Mouse (Mus musculus): ENCODE results near the gene Phc3. TPM values are rescaled to one million over a fixed set of nuclear protein-coding genes. Genes with fewer than 3 reads are reported as not detected.

Gene Phc3
- polyA plus RNA-seq, 1 experiment from 2014 or later = 5.6 TPM

- Histone ChIP-seq H3K9ac (ENCODE audit: low read depth, low read length) (no peak overlapping the region), H3K27me3 (replicated peaks; ENCODE audit: control insufficient read depth, insufficient read depth, low read length) (no peaks in the 10 kb centered on the region), H3K4me2 (no peak overlapping the region), H3K27ac (ENCODE audit: low read depth, low read length) (no peak overlapping the region), H3K4me3 (ENCODE audit: low read depth, low read length) (no peak overlapping the region), H3K9me3 (ENCODE audit: control insufficient read depth, low read length) (no peaks in the 10 kb centered on the region), H3K4me1 (replicated peaks; ENCODE audit: control insufficient read depth, insufficient read depth, low read length) (peaks cover 14% of the 10 kb centered on the region), H3K36me3 (ENCODE audit: control insufficient read depth, insufficient read depth, low read length) (no peaks in the 10 kb centered on the region)
- 72% methylated on average over 10 of the region's 10 CpGs for WGBS
- ATAC-seq (replicated peaks; ENCODE audit: low FRiP score) = no peak
- no peak for DNase-seq (ENCODE audit: low spot score)
Observed at GRCm38 (mm10) chr3:30999401-31000017, 30.3 kb upstream of the Phc3 start.

- no peak for ATAC-seq (replicated peaks; ENCODE audit: low FRiP score)
- no peaks in the 10 kb centered on the region for H3K9me3 ChIP-seq (ENCODE audit: control insufficient read depth, low read length)
- H3K9ac ChIP-seq (ENCODE audit: low read depth, low read length) = no peak overlapping the region; the same call in 1 of the 2 replicates
- H3K36me3 ChIP-seq (ENCODE audit: control insufficient read depth, insufficient read depth, low read length) = no peaks in the 10 kb centered on the region
- peaks cover 15% of the 10 kb centered on the region for H3K4me1 ChIP-seq (replicated peaks; ENCODE audit: control insufficient read depth, insufficient read depth, low read length)
- no peak overlapping the region for H3K27ac ChIP-seq (ENCODE audit: low read depth, low read length)
- DNase-seq (ENCODE audit: low spot score) = no peak
- H3K27me3 ChIP-seq (replicated peaks; ENCODE audit: control insufficient read depth, insufficient read depth, low read length) = no peaks in the 10 kb centered on the region
- WGBS = 5% methylated on average over 4 of the region's 4 CpGs
- peak overlapping the region; percentile 89 for H3K4me3 ChIP-seq (ENCODE audit: low read depth, low read length)
- peak overlapping the region; percentile 76 for H3K4me2 ChIP-seq
Observed at GRCm38 (mm10) chr3:30996688-30997014, 27.4 kb upstream of the Phc3 start.

GRCm38 (mm10) chr3:30995899-30996687 is 26.9 kb upstream of the Phc3 start:
- Histone ChIP-seq H3K4me3 (ENCODE audit: low read depth, low read length) (peak overlapping the region; percentile 89), H3K27ac (ENCODE audit: low read depth, low read length) (peak overlapping the region; percentile 4; the same call in 1 of the 2 replicates), H3K27me3 (replicated peaks; ENCODE audit: control insufficient read depth, insufficient read depth, low read length) (no peaks in the 10 kb centered on the region), H3K9me3 (ENCODE audit: control insufficient read depth, low read length) (no peaks in the 10 kb centered on the region), H3K9ac (ENCODE audit: low read depth, low read length) (peak overlapping the region; percentile 83), H3K4me1 (replicated peaks; ENCODE audit: control insufficient read depth, insufficient read depth, low read length) (peaks cover 15% of the 10 kb centered on the region), H3K36me3 (ENCODE audit: control insufficient read depth, insufficient read depth, low read length) (no peaks in the 10 kb centered on the region), H3K4me2 (peak overlapping the region; percentile 76)
- no peak for DNase-seq (ENCODE audit: low spot score)
- peak; percentile 52 for ATAC-seq (replicated peaks; ENCODE audit: low FRiP score)
- 1% methylated on average over 49 of the region's 49 CpGs for WGBS

DNA sequence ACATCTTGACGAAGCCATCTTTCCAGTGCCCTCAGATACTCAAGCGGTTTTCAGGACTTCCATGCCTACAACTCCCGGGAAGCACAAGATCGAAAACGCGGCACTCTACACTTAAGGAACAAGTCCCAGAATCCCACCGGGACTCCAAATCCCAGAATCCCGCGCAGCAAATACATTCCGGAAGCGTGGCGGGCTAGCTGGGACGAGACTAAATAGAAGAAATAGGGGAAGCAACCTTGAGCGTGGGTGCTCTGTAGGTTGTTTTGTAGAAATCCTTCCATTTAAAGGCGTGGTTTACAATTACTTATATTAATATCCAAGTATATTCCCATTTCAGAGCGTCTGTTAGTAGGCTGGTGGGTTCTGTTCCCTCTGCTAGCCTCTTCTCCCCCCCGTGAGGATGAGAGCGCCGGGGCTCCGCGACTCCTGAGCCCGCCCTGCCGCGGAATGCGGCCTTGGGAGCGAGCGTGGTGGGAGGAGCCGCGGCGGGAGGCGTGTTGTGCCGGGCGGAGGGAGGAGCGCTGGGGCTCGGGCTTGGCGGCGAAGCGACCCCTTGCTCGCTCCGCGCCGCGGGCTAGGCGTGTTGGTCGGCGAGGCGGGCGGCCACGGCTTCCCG is 26.2 kb upstream of the Phc3 start, which contains the start of gene Prkci:
Gene Prkci, plus strand, starts transcription at position 465 of the 616 bp plus-strand sequence.
- no peaks in the 10 kb centered on the region for H3K27me3 ChIP-seq (replicated peaks; ENCODE audit: control insufficient read depth, insufficient read depth, low read length)
- H3K9ac ChIP-seq (ENCODE audit: low read depth, low read length) = peak within 1 kb of the TSS; percentile 83
- under 1% methylated on average over 50 of the region's 50 CpGs for WGBS
- H3K4me2 ChIP-seq = peak within 1 kb of the TSS; percentile 76
- no peaks in the 10 kb centered on the region for H3K36me3 ChIP-seq (ENCODE audit: control insufficient read depth, insufficient read depth, low read length)
- H3K4me3 ChIP-seq (ENCODE audit: low read depth, low read length) = peak within 1 kb of the TSS; percentile 89
- H3K4me1 ChIP-seq (replicated peaks; ENCODE audit: control insufficient read depth, insufficient read depth, low read length) = peaks cover 15% of the 10 kb centered on the region
- no peaks in the 10 kb centered on the region for H3K9me3 ChIP-seq (ENCODE audit: control insufficient read depth, low read length)
- ATAC-seq (replicated peaks; ENCODE audit: low FRiP score) (peak; percentile 97), DNase-seq (ENCODE audit: low spot score) (peak; percentile 93)
- peak within 1 kb of the TSS; percentile 16; the same call in 1 of the 2 replicates for H3K27ac ChIP-seq (ENCODE audit: low read depth, low read length)

- no peaks in the 10 kb centered on the region for H3K27me3 ChIP-seq (replicated peaks; ENCODE audit: control insufficient read depth, insufficient read depth, low read length)
Observed at GRCm38 (mm10) chr3:30994859-30995258, 25.6 kb upstream of the Phc3 start.

DNA sequence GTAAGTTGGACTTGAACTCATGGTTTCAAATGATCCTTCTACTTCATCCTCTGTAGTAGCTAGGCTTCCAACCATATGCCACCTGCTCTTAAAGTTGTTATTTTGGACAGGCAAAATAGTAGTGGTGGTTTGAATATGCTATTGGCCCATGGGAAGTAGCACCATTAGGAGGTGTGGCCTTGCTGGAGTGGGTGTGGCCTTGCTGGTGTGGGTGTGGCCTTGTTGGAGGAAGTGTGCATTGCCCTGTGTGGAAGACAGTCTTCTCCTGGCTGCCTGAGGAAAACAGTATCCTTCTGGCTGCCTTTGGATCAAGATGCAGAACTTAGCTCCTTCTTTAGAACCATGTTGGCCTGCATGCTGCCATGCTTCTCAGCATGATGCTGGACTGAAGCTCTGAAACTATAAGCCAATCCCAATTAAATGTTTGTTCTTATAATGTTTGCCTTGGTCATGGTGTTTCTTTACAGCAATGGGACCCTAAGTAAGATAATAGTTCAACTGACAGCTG is 23.9 kb upstream of the Phc3 start:
- no peaks in the 10 kb centered on the region for H3K9me3 ChIP-seq (ENCODE audit: control insufficient read depth, low read length)
- H3K4me3 ChIP-seq (ENCODE audit: low read depth, low read length) = no peak overlapping the region
- no peaks in the 10 kb centered on the region for H3K36me3 ChIP-seq (ENCODE audit: control insufficient read depth, insufficient read depth, low read length)
- H3K9ac ChIP-seq (ENCODE audit: low read depth, low read length) = no peak overlapping the region
- H3K4me1 ChIP-seq (replicated peaks; ENCODE audit: control insufficient read depth, insufficient read depth, low read length) = peaks cover 11% of the 10 kb centered on the region
- no peak overlapping the region for H3K4me2 ChIP-seq
- H3K27ac ChIP-seq (ENCODE audit: low read depth, low read length) = no peak overlapping the region
- DNase-seq (ENCODE audit: low spot score) = peak; percentile 29
- ATAC-seq (replicated peaks; ENCODE audit: low FRiP score) = no peak; the same call in 1 of the 2 replicates
- H3K27me3 ChIP-seq (replicated peaks; ENCODE audit: control insufficient read depth, insufficient read depth, low read length) = no peaks in the 10 kb centered on the region

More at GRCm38 (mm10) chr3:30994859-30995258, 25.6 kb upstream of the Phc3 start:
- Histone ChIP-seq H3K4me1 (replicated peaks; ENCODE audit: control insufficient read depth, insufficient read depth, low read length) (peaks cover 15% of the 10 kb centered on the region), H3K4me2 (peak overlapping the region; percentile 76), H3K4me3 (ENCODE audit: low read depth, low read length) (peak overlapping the region; percentile 89), H3K36me3 (ENCODE audit: control insufficient read depth, insufficient read depth, low read length) (no peaks in the 10 kb centered on the region), H3K27ac (ENCODE audit: low read depth, low read length) (no peak overlapping the region), H3K9me3 (ENCODE audit: control insufficient read depth, low read length) (no peaks in the 10 kb centered on the region), H3K9ac (ENCODE audit: low read depth, low read length) (peak overlapping the region; percentile 83)
- 14% methylated on average over 6 of the region's 6 CpGs for WGBS
- ATAC-seq (replicated peaks; ENCODE audit: low FRiP score) (no peak), DNase-seq (ENCODE audit: low spot score) (no peak)

DNA sequence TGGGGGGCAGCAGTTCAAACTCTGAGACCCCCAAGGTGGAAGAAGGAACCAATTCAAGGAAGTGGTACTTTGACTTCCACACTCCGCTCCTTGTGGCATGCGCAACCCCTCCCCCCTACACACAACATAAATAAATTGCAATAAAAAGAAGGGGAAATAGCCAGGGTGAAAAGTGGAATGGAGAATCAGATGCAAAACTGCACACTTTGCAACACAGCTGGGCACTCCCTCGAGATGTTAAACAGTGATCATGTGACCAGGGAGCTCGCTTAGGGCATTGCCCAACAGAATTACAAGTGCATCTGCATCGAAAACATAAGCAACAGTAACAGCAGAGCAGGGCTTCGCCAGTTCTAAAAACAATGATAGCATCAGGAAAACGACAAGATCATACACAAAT is 22.9 kb upstream of the Phc3 start:
- Histone ChIP-seq H3K4me3 (ENCODE audit: low read depth, low read length) (no peak overlapping the region), H3K4me1 (replicated peaks; ENCODE audit: control insufficient read depth, insufficient read depth, low read length) (peaks cover 11% of the 10 kb centered on the region), H3K9me3 (ENCODE audit: control insufficient read depth, low read length) (no peaks in the 10 kb centered on the region), H3K27ac (ENCODE audit: low read depth, low read length) (no peak overlapping the region), H3K36me3 (ENCODE audit: control insufficient read depth, insufficient read depth, low read length) (no peaks in the 10 kb centered on the region), H3K27me3 (replicated peaks; ENCODE audit: control insufficient read depth, insufficient read depth, low read length) (no peaks in the 10 kb centered on the region), H3K9ac (ENCODE audit: low read depth, low read length) (no peak overlapping the region), H3K4me2 (no peak overlapping the region)
- 69% methylated on average over 7 of the region's 7 CpGs for WGBS
- no peak for ATAC-seq (replicated peaks; ENCODE audit: low FRiP score)
- DNase-seq (ENCODE audit: low spot score) = peak; percentile 15

- no peak overlapping the region; the same call in 1 of the 2 replicates for H3K27ac ChIP-seq (ENCODE audit: low read depth, low read length)
- H3K36me3 ChIP-seq (ENCODE audit: control insufficient read depth, insufficient read depth, low read length) = no peaks in the 10 kb centered on the region
- H3K4me2 ChIP-seq = no peak overlapping the region
- no peak for DNase-seq (ENCODE audit: low spot score)
- H3K9ac ChIP-seq (ENCODE audit: low read depth, low read length) = no peak overlapping the region
- WGBS = 60% methylated on average over 9 of the region's 9 CpGs
- no peak overlapping the region for H3K4me3 ChIP-seq (ENCODE audit: low read depth, low read length)
- ATAC-seq (replicated peaks; ENCODE audit: low FRiP score) = peak; percentile 47; the same call in 1 of the 2 replicates
- H3K9me3 ChIP-seq (ENCODE audit: control insufficient read depth, low read length) = no peaks in the 10 kb centered on the region
- H3K4me1 ChIP-seq (replicated peaks; ENCODE audit: control insufficient read depth, insufficient read depth, low read length) = 0 out of 2 replicates have a peak, but pooled peaks cover 3% of the 10 kb centered on the region
- H3K27me3 ChIP-seq (replicated peaks; ENCODE audit: control insufficient read depth, insufficient read depth, low read length) = no peaks in the 10 kb centered on the region
Observed at GRCm38 (mm10) chr3:30987396-30988318, 18.4 kb upstream of the Phc3 start.

Measured in liver, embryonic 11.5 days (tissue).